Mouse (Mus musculus) forebrain, embryonic 15.5 days (tissue): ENCODE measurements around the gene Prkch. TPM values are rescaled to one million over a fixed set of nuclear protein-coding genes. Genes with fewer than 3 reads are reported as not detected.

Experiments used
- ATAC-seq: fragments of 200-750 bp; cut with Nextera tagmentation; replicated peaks from 2 replicates; pipeline ENCODE4 v1.8.0; 2017; ENCODE audit warnings: mild to moderate bottlenecking, moderate TSS enrichment, moderate library complexity
- H3K27ac ChIP-seq: fragments of 300-500 bp; sonication (generic); replicated peaks from 2 replicates; pipeline ENCODE4 v1.5.1; 2015; ENCODE audit warnings: mild to moderate bottlenecking, inconsistent platforms
- H3K27me3 ChIP-seq: fragments of 300-500 bp; sonication (generic); 2 replicates; pipeline ENCODE4 v1.6.1; 2015; ENCODE audit warnings: inconsistent platforms
- H3K36me3 ChIP-seq: fragments of 300-500 bp; sonication (generic); 2 replicates; pipeline ENCODE4 v1.6.1; 2015; ENCODE audit warnings: mild to moderate bottlenecking, inconsistent platforms
- H3K4me1 ChIP-seq: fragments of 300-500 bp; sonication (generic); 2 replicates; pipeline ENCODE4 v1.6.1; 2015; ENCODE audit warnings: inconsistent platforms
- H3K4me2 ChIP-seq: fragments of 300-500 bp; sonication (generic); replicated peaks from 2 replicates; pipeline ENCODE4 v1.6.1; 2015; ENCODE audit warnings: mild to moderate bottlenecking, inconsistent platforms
- H3K4me3 ChIP-seq: fragments of 300-500 bp; sonication (generic); 2 replicates; pipeline ENCODE4 v1.5.1; 2015; ENCODE audit warnings: mild to moderate bottlenecking, inconsistent platforms
- H3K9ac ChIP-seq: fragments of 300-500 bp; sonication (generic); replicated peaks from 2 replicates; pipeline ENCODE4 v1.6.1; 2015; ENCODE audit warnings: mild to moderate bottlenecking, inconsistent platforms
- H3K9me3 ChIP-seq: fragments of 300-500 bp; sonication (generic); 2 replicates; pipeline ENCODE4 v1.6.1; 2016; ENCODE audit warnings: inconsistent platforms
- WGBS: fragments of 180-500 bp; shearing (Covaris S2); methylation state at CpG from one replicate; pipeline ENCODE4 v1.1.7; 2015; ENCODE audit warnings: mixed read lengths; 5-methylcytosine and 5-hydroxymethylcytosine counted together
- polyA plus RNA-seq: library from polyadenylated mRNA; unstranded; fragments of >200 nt; fragmentation: Nextera tagmentation; extraction: Ambion mirVana; gene quantifications from 2 replicates; pipeline ENCODE4 v1.2.1, GENCODE M21; 2015

The Prkch gene
- polyA plus RNA-seq, 1 experiment from 2014 or later: 4.9 TPM

GRCm38 (mm10) chr12:73814056-73814735, 229.6 kb downstream of the Prkch start:
- no peak overlapping the region for H3K4me3 ChIP-seq
- peaks cover 13% of the 10 kb centered on the region for H3K4me1 ChIP-seq
- 92% methylated on average over 5 of the region's 5 CpGs for WGBS
- H3K27me3 ChIP-seq: no peaks in the 10 kb centered on the region
- no peak overlapping the region for H3K9ac ChIP-seq
- no peaks in the 10 kb centered on the region for H3K36me3 ChIP-seq
- no peaks in the 10 kb centered on the region for H3K9me3 ChIP-seq
- ATAC-seq: no peak
- H3K4me2 ChIP-seq: no peak overlapping the region
- H3K27ac ChIP-seq: no peak overlapping the region

- Histone ChIP-seq H3K27me3 (no peaks in the 10 kb centered on the region), H3K4me2 (no peak overlapping the region), H3K9me3 (no peaks in the 10 kb centered on the region), H3K36me3 (no peaks in the 10 kb centered on the region), H3K4me1 (peaks cover 12% of the 10 kb centered on the region), H3K27ac (no peak overlapping the region), H3K9ac (no peak overlapping the region), H3K4me3 (no peak overlapping the region)
- ATAC-seq: no peak
- 85% methylated on average over 2 of the region's 2 CpGs for WGBS
Measured at GRCm38 (mm10) chr12:73814897-73815296, 230.3 kb downstream of the Prkch start.

GRCm38 (mm10) chr12:73815463-73815862, 230.9 kb downstream of the Prkch start:
- Histone ChIP-seq H3K4me2 (no peak overlapping the region), H3K27ac (no peak overlapping the region), H3K36me3 (no peaks in the 10 kb centered on the region), H3K4me3 (no peak overlapping the region), H3K27me3 (no peaks in the 10 kb centered on the region), H3K9ac (no peak overlapping the region), H3K4me1 (peaks cover 6% of the 10 kb centered on the region), H3K9me3 (no peaks in the 10 kb centered on the region)
- no peak for ATAC-seq
- 63% methylated on average over 4 of the region's 4 CpGs for WGBS

- Histone ChIP-seq H3K4me1 (0 out of 2 replicates have a peak, but pooled peaks cover 2% of the 10 kb centered on the region), H3K9me3 (no peaks in the 10 kb centered on the region), H3K27ac (no peak overlapping the region), H3K27me3 (no peaks in the 10 kb centered on the region), H3K4me3 (no peak overlapping the region), H3K4me2 (no peak overlapping the region), H3K9ac (no peak overlapping the region), H3K36me3 (no peaks in the 10 kb centered on the region)
- no peak for ATAC-seq
- 71% methylated on average over 2 of the region's 2 CpGs for WGBS
Measured at GRCm38 (mm10) chr12:73815892-73816291, 231.3 kb downstream of the Prkch start.

GRCm38 (mm10) chr12:73816866-73817265, 232.3 kb downstream of the Prkch start:
- Histone ChIP-seq H3K4me1 (no peaks in the 10 kb centered on the region), H3K9me3 (no peaks in the 10 kb centered on the region), H3K4me2 (no peak overlapping the region), H3K9ac (no peak overlapping the region), H3K4me3 (no peak overlapping the region), H3K27me3 (no peaks in the 10 kb centered on the region), H3K36me3 (no peaks in the 10 kb centered on the region), H3K27ac (no peak overlapping the region)
- no peak for ATAC-seq
- WGBS: 83% methylated on average over 1 of the region's 1 CpGs

- WGBS: 68% methylated on average over 1 of the region's 1 CpGs
- no peak overlapping the region for H3K4me2 ChIP-seq
Measured at GRCm38 (mm10) chr12:73818801-73819200, 234.2 kb downstream of the Prkch start.

GRCm38 (mm10) chr12:73821176-73821575, 236.6 kb downstream of the Prkch start:
- 89% methylated on average over 4 of the region's 4 CpGs for WGBS
- no peak overlapping the region for H3K27ac ChIP-seq
- no peak overlapping the region for H3K4me2 ChIP-seq
- no peaks in the 10 kb centered on the region for H3K4me1 ChIP-seq
- H3K4me3 ChIP-seq: no peak overlapping the region
- no peaks in the 10 kb centered on the region for H3K9me3 ChIP-seq
- H3K9ac ChIP-seq: no peak overlapping the region
- H3K27me3 ChIP-seq: no peaks in the 10 kb centered on the region
- no peak for ATAC-seq
- H3K36me3 ChIP-seq: no peaks in the 10 kb centered on the region

More at GRCm38 (mm10) chr12:73818801-73819200, 234.2 kb downstream of the Prkch start:
- H3K36me3 ChIP-seq: no peaks in the 10 kb centered on the region
- H3K9ac ChIP-seq: no peak overlapping the region
- H3K4me1 ChIP-seq: no peaks in the 10 kb centered on the region
- no peaks in the 10 kb centered on the region for H3K27me3 ChIP-seq
- H3K4me3 ChIP-seq: no peak overlapping the region
- H3K9me3 ChIP-seq: no peaks in the 10 kb centered on the region
- H3K27ac ChIP-seq: no peak overlapping the region
- no peak for ATAC-seq

GRCm38 (mm10) chr12:73822331-73822730, 237.7 kb downstream of the Prkch start:
- no peaks in the 10 kb centered on the region for H3K4me1 ChIP-seq
- no peaks in the 10 kb centered on the region for H3K9me3 ChIP-seq
- no peak overlapping the region for H3K4me3 ChIP-seq
- H3K9ac ChIP-seq: no peak overlapping the region
- 91% methylated on average over 12 of the region's 12 CpGs for WGBS
- no peaks in the 10 kb centered on the region for H3K36me3 ChIP-seq
- H3K27ac ChIP-seq: no peak overlapping the region
- no peaks in the 10 kb centered on the region for H3K27me3 ChIP-seq
- H3K4me2 ChIP-seq: no peak overlapping the region
- ATAC-seq: no peak

- no peaks in the 10 kb centered on the region for H3K9me3 ChIP-seq
- no peak overlapping the region for H3K4me2 ChIP-seq
- 84% methylated on average over 1 of the region's 1 CpGs for WGBS
- H3K27me3 ChIP-seq: no peaks in the 10 kb centered on the region
- ATAC-seq: no peak
- no peak overlapping the region for H3K4me3 ChIP-seq
- no peaks in the 10 kb centered on the region for H3K4me1 ChIP-seq
- no peaks in the 10 kb centered on the region for H3K36me3 ChIP-seq
- H3K27ac ChIP-seq: no peak overlapping the region
- H3K9ac ChIP-seq: no peak overlapping the region
Measured at GRCm38 (mm10) chr12:73824828-73825227, 240.2 kb downstream of the Prkch start.

Other genes starting within 250 kb of the Prkch start
- gene Tmem30b, start 38.4 kb upstream of the Prkch start, polyA plus RNA-seq: 0.19 and 0.22 TPM in 2 replicates